Mouse (Mus musculus): Measurements from ENCODE around the gene Fmn2.

- TF ChIP-seq CTCF (IDR thresholded peaks at IDR 0.05; ENCODE audit: control insufficient read depth, insufficient read depth, insufficient replicate concordance, low read depth, low read length) (no peak), POLR2A (IDR thresholded peaks at IDR 0.05; ENCODE audit: control insufficient read depth, low read depth, low read length) (no peak)
These were observed 614 bp upstream of the Fmn2 start for GRCm38 (mm10) chr1:174501011-174501410.

All from testis, adult 2 months (tissue).